Mouse (Mus musculus): Measurements from ENCODE around the gene Cpvl. TPM values are rescaled to one million over a fixed set of nuclear protein-coding genes. Genes with fewer than 3 reads are reported as not detected.

The Cpvl gene
- polyA plus RNA-seq, 1 experiment from 2014 or later = 0.09 TPM

Other genes with a start within 250 kb of the Cpvl start
- gene Tril, start 157.8 kb downstream of the Cpvl start, polyA plus RNA-seq (2015; fragmentation: Nextera tagmentation; extraction: Ambion mirVana) = 14.6 and 17.4 TPM in 2 replicates
- gene Chn2, start 60.9 kb upstream of the Cpvl start, polyA plus RNA-seq (2015; fragmentation: Nextera tagmentation; extraction: Ambion mirVana) = 19.7 and 20.8 TPM in 2 replicates

All from intestine, embryonic 15.5 days (tissue).